Mouse (Mus musculus) C2C12 (cell line): ENCODE data around the gene Dnajc19.

Experiments
- CEBPB ChIP-seq: IDR thresholded peaks from one replicate; pipeline ENCODE4 v1.6.1; 2011; ENCODE audit warnings: low read depth, mild to moderate bottlenecking, control low read depth, moderate library complexity
- CTCF ChIP-seq: IDR thresholded peaks from one replicate; pipeline ENCODE4 v1.5.1; 2011; ENCODE audit not compliant: control insufficient read depth, insufficient read depth, insufficient read length
- FOSL1 ChIP-seq: IDR thresholded peaks from one replicate; pipeline ENCODE4 v1.8.0; 2011; ENCODE audit warnings: mild to moderate bottlenecking, low read length; ENCODE audit not compliant: poor library complexity, insufficient read depth, severe bottlenecking
- MAX ChIP-seq: IDR thresholded peaks from one replicate; pipeline ENCODE4 v1.6.1; 2011; ENCODE audit warnings: mild to moderate bottlenecking, control low read depth
- MYOD1 ChIP-seq: IDR thresholded peaks from one replicate; pipeline ENCODE4 v1.6.1; 2011; ENCODE audit warnings: low read depth; ENCODE audit not compliant: control insufficient read depth, insufficient read length
- MYOG ChIP-seq: IDR thresholded peaks from one replicate; pipeline ENCODE4 v1.6.1; 2011; ENCODE audit not compliant: control insufficient read depth, insufficient read length; ENCODE audit errors: extremely low read depth
- USF1 ChIP-seq: IDR thresholded peaks from one replicate; pipeline ENCODE4 v1.6.1; 2011; ENCODE audit warnings: low read depth, mild to moderate bottlenecking, control low read depth, moderate library complexity

DNA sequence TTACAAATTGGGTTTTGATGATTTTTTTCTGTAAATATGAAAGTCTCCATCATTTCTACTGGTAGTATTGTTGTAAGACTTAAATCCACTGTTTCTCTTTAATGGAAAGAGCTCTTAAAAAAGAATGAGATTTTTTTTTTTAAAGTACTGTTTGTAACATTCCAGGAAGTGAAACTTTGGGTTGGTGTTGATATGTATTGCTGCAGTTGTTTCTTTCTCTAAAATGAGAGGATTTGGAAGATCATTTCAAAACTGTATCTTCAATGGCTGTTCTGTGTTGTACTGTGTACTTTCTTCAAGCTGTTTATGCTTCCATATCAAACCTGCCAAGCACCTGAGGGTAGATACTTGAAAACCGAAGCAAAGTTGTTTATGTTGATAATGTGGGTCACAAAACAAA is 46.3 kb downstream of the Dnajc19 start:
- TF ChIP-seq CTCF: no peak
- no peak for TF ChIP-seq MAX
- no peak for TF ChIP-seq CEBPB
- no peak for TF ChIP-seq USF1
- TF ChIP-seq FOSL1: no peak
- TF ChIP-seq MYOD1: no peak
- TF ChIP-seq MYOG: no peak
